Mouse (Mus musculus) kidney, postnatal 0 days (tissue): ENCODE data around the gene Dffa. TPM values are rescaled to one million over a fixed set of nuclear protein-coding genes. Genes with fewer than 3 reads are reported as not detected.
"Not testable (repeated sequence)": the region's sequence is repeated elsewhere in the genome, so short reads cannot be mapped to it uniquely, and the experiment has no call there.

Experiments
- ATAC-seq: fragments of 200-750 bp; cut with Nextera tagmentation; replicated peaks from 2 replicates; pipeline ENCODE4 v1.8.0; 2017; ENCODE audit warnings: low read depth, moderate number of reproducible peaks, moderate TSS enrichment, moderate library complexity; ENCODE audit not compliant: low FRiP score
- DNase-seq: peaks from one replicate; pipeline ENCODE4 v3.0.0-alpha.2; 2016; ENCODE audit warnings: low spot score
- H3K27ac ChIP-seq: fragments of 300-500 bp; sonication (generic); 2 replicates; pipeline ENCODE4 v1.5.1; 2014; ENCODE audit warnings: mild to moderate bottlenecking
- H3K27me3 ChIP-seq: fragments of 300-500 bp; sonication (generic); 2 replicates; pipeline ENCODE4 v1.6.1; 2014; ENCODE audit warnings: low read length, mixed read lengths; ENCODE audit not compliant: insufficient read depth
- H3K36me3 ChIP-seq: fragments of 300-500 bp; sonication (generic); 2 replicates; pipeline ENCODE4 v1.6.1; 2014; ENCODE audit warnings: low read length, mixed read lengths; ENCODE audit not compliant: insufficient read depth
- H3K4me1 ChIP-seq: fragments of 300-500 bp; sonication (generic); replicated peaks from 2 replicates; pipeline ENCODE4 v1.6.1; 2014; ENCODE audit warnings: antibody characterized with exemption, low read length, mixed read lengths; ENCODE audit not compliant: insufficient read depth
- H3K4me2 ChIP-seq: fragments of 300-500 bp; sonication (generic); 2 replicates; pipeline ENCODE4 v1.6.1; 2014; ENCODE audit warnings: mild to moderate bottlenecking, low read length, moderate library complexity, mixed read lengths
- H3K4me3 ChIP-seq: fragments of 300-500 bp; sonication (generic); replicated peaks from 2 replicates; pipeline ENCODE4 v1.5.1; 2014; ENCODE audit warnings: low read depth, low read length
- H3K9ac ChIP-seq: fragments of 300-500 bp; sonication (generic); 2 replicates; pipeline ENCODE4 v1.6.1; 2014; ENCODE audit warnings: low read depth, low read length
- H3K9me3 ChIP-seq: fragments of 300-500 bp; sonication (generic); replicated peaks from 2 replicates; pipeline ENCODE4 v1.6.1; 2016; ENCODE audit warnings: low read length, inconsistent platforms, mixed read lengths
- CTCF ChIP-seq: IDR thresholded peaks from 2 replicates; pipeline ENCODE4 v1.5.1; 2016; ENCODE audit warnings: antibody characterized with exemption, low read depth, mild to moderate bottlenecking, moderate library complexity
- WGBS: fragments of 180-500 bp; shearing (Covaris S2); extraction: QIAGEN DNeasy Blood & Tissue Kit; methylation state at CpG from one replicate; pipeline ENCODE4 v1.1.7; 2014; 5-methylcytosine and 5-hydroxymethylcytosine counted together
- polyA plus RNA-seq: library from polyadenylated mRNA; unstranded; fragments of >200 nt; fragmentation: Nextera tagmentation; extraction: Ambion mirVana; gene quantifications from 2 replicates; pipeline ENCODE4 v1.2.1, GENCODE M21; 2015

The Dffa gene
- polyA plus RNA-seq, 1 experiment from 2014 or later = 30.3 TPM

DNA sequence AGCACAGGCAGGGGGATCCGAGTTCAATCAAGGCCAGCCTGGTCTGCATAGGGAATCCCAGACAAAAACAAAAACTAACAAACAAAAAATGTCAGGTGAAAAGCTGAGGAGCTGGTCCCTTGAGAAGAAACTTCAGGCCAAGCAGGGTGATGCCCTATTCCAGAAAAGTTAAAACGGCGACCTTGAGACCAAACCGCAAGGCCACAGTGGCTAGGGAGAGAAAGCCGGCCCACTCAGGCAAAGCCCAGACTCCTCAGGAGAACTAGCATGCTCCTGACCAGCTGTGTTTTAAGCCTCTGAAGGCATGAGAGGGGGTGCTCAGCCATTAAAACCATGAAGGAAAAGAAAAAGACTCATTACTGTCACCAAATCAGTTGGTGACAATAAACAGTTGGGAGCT lies 18.6 kb upstream of the Dffa start:
- DNase-seq (no peak), ATAC-seq (no peak)
- 73% methylated on average over 5 of the region's 5 CpGs for WGBS
- no peak overlapping the region for H3K9ac ChIP-seq
- H3K4me1 ChIP-seq = 0 out of 2 replicates have a peak, but pooled peaks cover 4% of the 10 kb centered on the region
- H3K9me3 ChIP-seq = no peaks in the 10 kb centered on the region
- no peak overlapping the region for H3K4me3 ChIP-seq
- no peaks in the 10 kb centered on the region for H3K27me3 ChIP-seq
- H3K36me3 ChIP-seq = no peaks in the 10 kb centered on the region
- no peak overlapping the region for H3K4me2 ChIP-seq
- TF ChIP-seq CTCF = no peak
- peak overlapping the region; percentile 28; the same call in 1 of the 2 replicates for H3K27ac ChIP-seq

DNA sequence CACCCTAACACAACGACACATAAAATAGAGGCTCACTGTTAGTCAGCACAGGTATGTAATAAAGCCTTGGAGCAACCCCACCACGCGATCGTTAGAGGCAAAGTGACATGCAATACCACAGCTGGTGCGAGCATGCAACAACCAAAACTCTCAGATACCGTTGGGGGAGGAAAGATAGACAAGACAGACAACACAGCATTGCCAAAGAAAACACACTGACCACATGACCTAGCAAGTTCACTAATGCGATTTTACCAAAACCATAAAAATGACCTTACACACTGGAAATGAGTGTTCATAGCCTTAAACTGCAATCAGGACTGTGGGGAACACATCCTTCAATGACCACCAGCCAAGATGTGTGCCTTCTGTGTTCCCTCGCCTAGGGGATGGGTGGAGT lies 12.6 kb upstream of the Dffa start:
- H3K36me3 ChIP-seq = no peaks in the 10 kb centered on the region
- no peaks in the 10 kb centered on the region for H3K4me1 ChIP-seq
- DNase-seq = peak; percentile 47
- H3K4me2 ChIP-seq = no peak overlapping the region
- no peak overlapping the region for H3K27ac ChIP-seq
- 36% methylated on average over 8 of the region's 8 CpGs for WGBS
- no peak for TF ChIP-seq CTCF
- no peak overlapping the region for H3K9ac ChIP-seq
- H3K4me3 ChIP-seq = no peak overlapping the region
- no peak for ATAC-seq
- no peaks in the 10 kb centered on the region for H3K27me3 ChIP-seq
- no peaks in the 10 kb centered on the region for H3K9me3 ChIP-seq

DNA sequence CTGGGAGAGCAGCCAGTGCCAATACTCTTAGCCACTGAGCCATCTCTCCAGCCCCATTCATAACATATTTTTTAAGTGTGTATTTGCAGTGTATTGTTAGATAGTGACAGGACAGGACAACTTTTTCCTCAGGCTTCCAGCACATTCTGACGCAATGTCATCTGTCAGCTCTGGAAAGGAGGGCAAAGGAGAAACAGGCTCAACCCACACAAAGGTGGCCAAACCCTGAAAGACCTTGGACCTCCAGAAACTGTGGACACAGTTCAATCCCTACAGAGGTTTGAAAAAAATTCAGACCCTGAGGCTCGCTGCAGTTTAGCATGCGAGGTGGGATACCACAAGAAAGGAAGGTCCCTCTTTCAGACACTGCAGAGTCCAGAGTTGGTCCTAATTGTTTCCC lies 6.0 kb upstream of the Dffa start:
- H3K9me3 ChIP-seq = no peaks in the 10 kb centered on the region
- H3K4me1 ChIP-seq = peaks cover 7% of the 10 kb centered on the region
- peak overlapping the region; percentile 93 for H3K4me2 ChIP-seq
- 76% methylated on average over 3 of the region's 3 CpGs for WGBS
- H3K27ac ChIP-seq = no peak overlapping the region
- H3K27me3 ChIP-seq = no peaks in the 10 kb centered on the region
- H3K9ac ChIP-seq = 0 out of 2 replicates have a peak overlapping the region, but pooled peaks have one; percentile 93
- ATAC-seq = no peak
- H3K4me3 ChIP-seq = 0 out of 2 replicates have a peak overlapping the region, but pooled peaks have one; percentile 99
- TF ChIP-seq CTCF = no peak
- H3K36me3 ChIP-seq = no peaks in the 10 kb centered on the region
- no peak for DNase-seq

DNA sequence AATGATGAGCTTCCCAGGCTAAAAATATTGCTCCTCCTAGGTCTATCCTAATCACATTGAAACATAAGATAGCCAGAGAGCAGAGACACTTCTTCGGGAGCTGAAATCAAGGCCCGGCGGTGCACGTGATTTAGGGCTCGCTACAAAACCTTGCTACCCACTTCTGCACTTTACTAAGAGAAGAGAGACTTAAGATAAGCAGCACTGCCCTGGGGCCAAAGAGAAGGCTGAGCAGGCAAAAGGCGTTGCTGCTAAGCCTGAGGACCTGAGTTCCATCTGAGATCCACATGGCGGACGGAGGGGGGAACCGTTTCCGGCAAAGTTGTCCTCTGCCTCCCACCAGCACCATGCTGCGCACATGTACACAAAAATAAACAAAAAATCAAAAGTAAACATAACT lies 5.4 kb upstream of the Dffa start:
- peak overlapping the region; percentile 99 for H3K4me3 ChIP-seq
- H3K36me3 ChIP-seq = no peaks in the 10 kb centered on the region
- peak overlapping the region; percentile 93 for H3K9ac ChIP-seq
- H3K9me3 ChIP-seq = no peaks in the 10 kb centered on the region
- 7% methylated on average over 11 of the region's 11 CpGs for WGBS
- H3K4me1 ChIP-seq = peaks cover 7% of the 10 kb centered on the region
- no peak for ATAC-seq
- no peak for DNase-seq
- no peak for TF ChIP-seq CTCF
- H3K27ac ChIP-seq = no peak overlapping the region
- H3K27me3 ChIP-seq = no peaks in the 10 kb centered on the region
- peak overlapping the region; percentile 93 for H3K4me2 ChIP-seq

DNA sequence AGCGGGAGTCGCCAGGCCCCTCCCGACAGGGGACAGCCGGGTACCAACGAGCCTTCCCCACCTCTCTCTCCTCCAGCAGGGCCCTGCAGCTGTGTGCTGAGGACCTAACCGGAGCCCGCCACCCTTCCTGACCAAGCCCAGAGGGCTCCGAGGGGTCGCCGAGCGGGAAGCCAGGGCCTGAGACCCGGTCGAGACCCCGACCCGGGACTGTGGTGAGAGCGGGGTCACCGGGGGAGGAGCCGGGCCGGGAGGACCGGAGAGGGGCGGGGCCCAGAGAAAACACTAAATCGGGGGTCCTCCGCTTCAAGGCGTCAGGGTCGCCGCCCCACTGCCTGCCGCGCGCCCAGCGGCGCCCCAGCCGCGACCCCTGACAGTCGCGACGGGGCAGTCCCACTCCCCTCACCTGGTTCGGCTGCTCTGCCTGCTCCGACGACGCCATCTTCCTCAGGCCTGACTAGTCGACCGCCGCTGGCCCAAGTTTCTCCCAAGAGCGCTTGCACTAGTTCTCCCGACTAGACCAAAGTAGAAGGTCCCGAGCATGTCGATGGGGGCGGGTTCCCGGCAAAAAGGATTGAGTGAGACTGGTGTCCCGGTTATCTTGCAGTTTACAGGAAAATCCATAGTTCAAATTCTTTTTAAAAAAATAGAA lies 4.5 kb upstream of the Dffa start, which contains the start of gene Pex14:
Gene Pex14, minus strand, starts transcription at position 508 of the 649 bp plus-strand sequence.
- Histone ChIP-seq H3K4me3 (peak within 1 kb of the TSS; percentile 99), H3K36me3 (no peaks in the 10 kb centered on the region), H3K27me3 (no peaks in the 10 kb centered on the region), H3K27ac (peak within 1 kb of the TSS; percentile 57), H3K9ac (peak within 1 kb of the TSS; percentile 93), H3K4me1 (peaks cover 8% of the 10 kb centered on the region), H3K4me2 (peak within 1 kb of the TSS; percentile 93), H3K9me3 (no peaks in the 10 kb centered on the region)
- WGBS = under 1% methylated on average over 48 of the region's 50 CpGs
- no peak for TF ChIP-seq CTCF
- DNase-seq = peak; percentile 97
- ATAC-seq = peak; percentile 68

DNA sequence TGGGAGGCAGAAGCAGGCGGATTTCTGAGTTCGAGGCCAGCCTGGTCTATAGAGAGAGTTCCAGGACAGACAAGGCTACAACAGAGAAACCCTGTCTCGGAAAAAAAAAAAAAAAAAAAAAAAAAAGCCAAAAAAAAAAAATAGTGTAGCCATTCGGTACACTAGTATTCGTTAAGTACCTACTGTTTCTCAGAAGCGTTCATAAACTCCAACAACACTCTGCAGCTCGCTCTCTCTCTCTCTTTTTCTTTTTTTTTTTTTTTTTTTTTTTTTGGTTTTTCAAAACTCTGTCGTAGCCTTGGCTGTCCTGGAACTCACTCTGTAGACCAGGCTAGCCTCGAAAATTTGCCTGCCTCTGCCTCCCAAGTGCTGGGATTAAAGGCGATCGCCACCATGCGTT lies 3.5 kb upstream of the Dffa start:
- H3K36me3 ChIP-seq, H3K4me3 ChIP-seq, H3K27me3 ChIP-seq, H3K9ac ChIP-seq, H3K4me2 ChIP-seq, DNase-seq, H3K9me3 ChIP-seq, ATAC-seq, H3K27ac ChIP-seq: not testable (repeated sequence)
- WGBS = 91% methylated on average over 12 of the region's 12 CpGs
- H3K4me1 ChIP-seq = peaks cover 13% of the 10 kb centered on the region
